Mouse (Mus musculus) spleen, postnatal 0 days (tissue): ENCODE measurements around the gene Olfr424. TPM values are rescaled to one million over a fixed set of nuclear protein-coding genes. Genes with fewer than 3 reads are reported as not detected.

ENCODE experiments used
- polyA plus RNA-seq: library from polyadenylated mRNA; unstranded; fragments of >200 nt; fragmentation: Nextera tagmentation; extraction: Ambion mirVana; gene quantifications from 2 replicates; pipeline ENCODE4 v1.2.1, GENCODE M21; 2015

Olfr424 gene
- polyA plus RNA-seq, result 0.08 TPM in 1 of 2 replicates, not detected in the other

GRCm38 (mm10) chr1:174131217-174131616 is at the start of gene Olfr424:
Gene Olfr424 (plus strand): TSS chr1:174131517.

GRCm38 (mm10) chr1:174084031-174084430 is 47.3 kb upstream of the Olfr424 start, which contains the start of gene Olfr429:
Gene Olfr429 (plus strand): TSS chr1:174084331.

GRCm38 (mm10) chr1:174096591-174096990 is 34.7 kb upstream of the Olfr424 start, which contains the start of gene Olfr427:
Gene Olfr427 (plus strand): TSS chr1:174096891.

GRCm38 (mm10) chr1:174121062-174121461 is 10.3 kb upstream of the Olfr424 start, which contains the start of gene Olfr231:
Gene Olfr231 (minus strand): TSS chr1:174121162.

GRCm38 (mm10) chr1:174155333-174155732 is 24.0 kb downstream of the Olfr424 start, which contains the start of gene Olfr420:
Gene Olfr420 (plus strand): TSS chr1:174155633.

GRCm38 (mm10) chr1:174172605-174173004 is 41.3 kb downstream of the Olfr424 start, which contains the start of gene Spta1:
Gene Spta1 (plus strand): TSS chr1:174172776.

Other genes starting within 250 kb of the Olfr424 start
- 3.1 and 5.0 TPM in 2 replicates for gene Ifi211, start 218.5 kb upstream of the Olfr424 start, polyA plus RNA-seq
- 14.2 and 25.4 TPM in 2 replicates for gene Mndal, start 189.0 kb upstream of the Olfr424 start, polyA plus RNA-seq
- 9.3 and 17.2 TPM in 2 replicates for gene Ifi203, start 188.8 kb upstream of the Olfr424 start, polyA plus RNA-seq
- not detected in 2 replicates for gene Ifi202b, start 148.8 kb upstream of the Olfr424 start, polyA plus RNA-seq
- 2.0 and 5.2 TPM in 2 replicates for gene Ifi205, start 99.7 kb upstream of the Olfr424 start, polyA plus RNA-seq
- gene Olfr433, start 90.8 kb upstream of the Olfr424 start, polyA plus RNA-seq, result 0.24 and 0.26 TPM in 2 replicates
- gene Olfr432, start 82.3 kb upstream of the Olfr424 start, polyA plus RNA-seq, result not detected in 2 replicates
- gene Olfr430, start 64.9 kb upstream of the Olfr424 start, polyA plus RNA-seq, result not detected in 2 replicates
- not detected in 2 replicates for gene Olfr429, start 47.2 kb upstream of the Olfr424 start, polyA plus RNA-seq
- gene Olfr427, start 34.6 kb upstream of the Olfr424 start, polyA plus RNA-seq, result not detected in 2 replicates
- not detected in 2 replicates for gene Olfr231, start 10.4 kb upstream of the Olfr424 start, polyA plus RNA-seq
- gene Olfr420, start 24.1 kb downstream of the Olfr424 start, polyA plus RNA-seq, result 0.24 and 0.75 TPM in 2 replicates
- gene Spta1, start 41.3 kb downstream of the Olfr424 start, polyA plus RNA-seq, result 20.5 and 22.8 TPM in 2 replicates
- 0.25 and 0.30 TPM in 2 replicates for gene Olfr419, start 120.5 kb downstream of the Olfr424 start, polyA plus RNA-seq
- not detected in 2 replicates for gene Mptx1, start 199.0 kb downstream of the Olfr424 start, polyA plus RNA-seq
- 0.02 TPM in 1 of 2 replicates, not detected in the other for gene Olfr417, start 233.6 kb downstream of the Olfr424 start, polyA plus RNA-seq